Mouse (Mus musculus): ENCODE measurements around the gene Wdr25. TPM values are rescaled to one million over a fixed set of nuclear protein-coding genes. Genes with fewer than 3 reads are reported as not detected.

The Wdr25 gene
- polyA plus RNA-seq, 1 experiment from 2014 or later: 2.6 TPM

DNA sequence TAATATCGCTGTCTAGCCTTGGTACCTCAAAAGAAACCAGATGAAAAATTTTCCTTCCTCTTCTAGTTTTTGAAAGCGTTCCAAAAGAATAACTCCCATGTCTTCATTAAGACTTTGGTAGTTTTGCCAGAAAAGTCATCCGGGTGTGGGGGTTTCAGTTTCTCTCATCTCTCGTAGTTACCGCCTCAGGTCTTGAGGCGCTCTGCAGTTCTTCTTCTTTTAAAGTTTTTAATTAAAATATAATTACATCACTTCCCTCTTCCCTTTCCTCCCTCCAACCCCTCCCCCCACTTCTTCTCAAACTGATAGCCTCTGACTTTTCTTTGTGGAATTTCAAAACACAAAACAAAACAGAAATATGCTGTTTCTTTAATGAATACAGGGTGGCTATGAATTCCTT, 180.7 kb downstream of the Wdr25 start:
- 66% methylated on average over 6 of the region's 6 CpGs for WGBS
- no peak overlapping the region for H3K4me3 ChIP-seq (ENCODE audit: low read depth, low read length)
- H3K4me2 ChIP-seq (ENCODE audit: low read depth, low read length): no peak overlapping the region
- H3K9me3 ChIP-seq (ENCODE audit: control insufficient read depth, low read length): no peaks in the 10 kb centered on the region
- no peak overlapping the region for H3K27ac ChIP-seq (replicated peaks; ENCODE audit: low read depth, low read length)
- no peaks in the 10 kb centered on the region for H3K36me3 ChIP-seq (ENCODE audit: control insufficient read depth, insufficient read depth, low read length)
- ATAC-seq (ENCODE audit: low read depth): no peak
- no peak overlapping the region for H3K9ac ChIP-seq (ENCODE audit: low read depth, low read length)
- no peaks in the 10 kb centered on the region for H3K27me3 ChIP-seq (replicated peaks; ENCODE audit: control insufficient read depth, insufficient read depth, low read length)
- peak; percentile 34 for DNase-seq (ENCODE audit: low spot score)
- H3K4me1 ChIP-seq (ENCODE audit: control insufficient read depth, insufficient read depth, low read length): no peaks in the 10 kb centered on the region

- 76% methylated on average over 2 of the region's 2 CpGs for WGBS
- H3K4me1 ChIP-seq (ENCODE audit: control insufficient read depth, insufficient read depth, low read length): no peaks in the 10 kb centered on the region
- no peak for DNase-seq (ENCODE audit: low spot score)
Measured at GRCm38 (mm10) chr12:109074777-109075285, 181.4 kb downstream of the Wdr25 start.

DNA sequence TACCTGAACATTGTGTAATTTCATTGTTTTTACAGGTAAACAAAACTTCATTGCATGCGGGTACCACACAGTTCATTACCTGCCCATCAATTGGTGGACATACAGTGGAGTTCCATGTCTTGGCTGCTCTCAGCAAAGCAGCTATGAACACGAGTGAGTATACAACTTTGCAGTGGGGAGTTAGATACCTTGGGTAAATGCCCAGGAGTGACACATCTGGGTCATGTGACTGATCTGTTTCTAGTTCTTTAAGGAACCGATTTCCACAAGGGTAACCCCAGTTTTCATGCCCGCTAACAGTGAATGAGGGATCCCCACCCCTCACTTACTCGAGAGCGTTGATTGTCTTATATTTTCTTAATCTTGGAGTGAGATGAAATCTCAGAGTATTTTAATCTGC, 183.6 kb downstream of the Wdr25 start:
- H3K4me2 ChIP-seq (ENCODE audit: low read depth, low read length): no peak overlapping the region
- no peaks in the 10 kb centered on the region for H3K9me3 ChIP-seq (ENCODE audit: control insufficient read depth, low read length)
- no peak overlapping the region for H3K9ac ChIP-seq (ENCODE audit: low read depth, low read length)
- DNase-seq (ENCODE audit: low spot score) (no peak), ATAC-seq (ENCODE audit: low read depth) (no peak)
- no peak overlapping the region for H3K27ac ChIP-seq (replicated peaks; ENCODE audit: low read depth, low read length)
- whole genome bisulfite sequencing: 81% methylated on average over 6 of the region's 6 CpGs
- no peaks in the 10 kb centered on the region for H3K4me1 ChIP-seq (ENCODE audit: control insufficient read depth, insufficient read depth, low read length)
- H3K4me3 ChIP-seq (ENCODE audit: low read depth, low read length): no peak overlapping the region
- no peaks in the 10 kb centered on the region for H3K36me3 ChIP-seq (ENCODE audit: control insufficient read depth, insufficient read depth, low read length)
- H3K27me3 ChIP-seq (replicated peaks; ENCODE audit: control insufficient read depth, insufficient read depth, low read length): no peaks in the 10 kb centered on the region

More at GRCm38 (mm10) chr12:109074777-109075285, 181.4 kb downstream of the Wdr25 start:
- no peak overlapping the region for H3K9ac ChIP-seq (ENCODE audit: low read depth, low read length)
- H3K9me3 ChIP-seq (ENCODE audit: control insufficient read depth, low read length): no peaks in the 10 kb centered on the region
- no peaks in the 10 kb centered on the region for H3K27me3 ChIP-seq (replicated peaks; ENCODE audit: control insufficient read depth, insufficient read depth, low read length)
- no peaks in the 10 kb centered on the region for H3K36me3 ChIP-seq (ENCODE audit: control insufficient read depth, insufficient read depth, low read length)
- ATAC-seq (ENCODE audit: low read depth): no peak
- no peak overlapping the region for H3K4me2 ChIP-seq (ENCODE audit: low read depth, low read length)
- no peak overlapping the region for H3K4me3 ChIP-seq (ENCODE audit: low read depth, low read length)
- H3K27ac ChIP-seq (replicated peaks; ENCODE audit: low read depth, low read length): no peak overlapping the region

Other genes starting within 250 kb of the Wdr25 start
- gene Degs2, start 191.3 kb upstream of the Wdr25 start, polyA plus RNA-seq (2014; fragmentation: Nextera tagmentation; extraction: Ambion mirVana): 1.1 and 1.2 TPM in 2 replicates
- gene Yy1, start 100.7 kb upstream of the Wdr25 start, polyA plus RNA-seq (2014; fragmentation: Nextera tagmentation; extraction: Ambion mirVana): 19.9 and 20.3 TPM in 2 replicates
- 8.4 and 9.7 TPM in 2 replicates for gene Slc25a29, start 57.7 kb upstream of the Wdr25 start, polyA plus RNA-seq (2014; fragmentation: Nextera tagmentation; extraction: Ambion mirVana)
- 9.8 and 13.0 TPM in 2 replicates for gene Slc25a47, start 57.6 kb upstream of the Wdr25 start, polyA plus RNA-seq (2014; fragmentation: Nextera tagmentation; extraction: Ambion mirVana)
- 63.6 and 73.1 TPM in 2 replicates for gene Wars, start 543 bp downstream of the Wdr25 start, polyA plus RNA-seq (2014; fragmentation: Nextera tagmentation; extraction: Ambion mirVana)
- gene Begain, start 174.6 kb downstream of the Wdr25 start, polyA plus RNA-seq (2014; fragmentation: Nextera tagmentation; extraction: Ambion mirVana): 15.7 and 18.6 TPM in 2 replicates